Mouse (Mus musculus) kidney, adult 9 months (tissue): ENCODE data around the gene Galk2.
A peak's percentile ranks its signal among the peaks of the same experiment; 100 is the strongest.

Experiments used
- DNase-seq: peaks from one replicate; pipeline ENCODE4 v3.0.0; 2022

Gene Galk2

DNA sequence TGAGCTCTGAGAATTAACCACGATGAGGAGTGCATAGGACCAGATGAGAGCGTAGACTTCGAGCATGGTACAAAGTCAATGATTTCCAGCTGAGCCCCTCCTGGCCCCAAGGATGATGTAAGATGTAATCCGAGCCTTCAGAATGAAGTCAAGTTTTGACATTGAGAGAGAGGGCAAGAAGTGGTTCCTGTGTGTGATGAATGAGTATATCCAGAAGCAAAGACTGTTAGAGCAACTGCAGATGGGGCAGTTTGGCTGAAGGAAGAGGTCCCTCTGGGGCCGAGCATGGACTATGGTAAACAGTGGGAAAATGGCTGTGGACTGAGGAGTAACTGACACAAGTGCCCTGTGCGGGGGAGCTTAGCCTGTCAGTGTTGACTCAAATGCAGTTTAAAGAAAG is 114.3 kb downstream of the Galk2 start:
- peak; percentile 26 for DNase-seq

- DNase-seq, result no peak
Observed at GRCm38 (mm10) chr2:125975206-125975605, 116.3 kb downstream of the Galk2 start.

- DNase-seq, result no peak
Observed at GRCm38 (mm10) chr2:125975808-125976345, 117.0 kb downstream of the Galk2 start.

GRCm38 (mm10) chr2:126002291-126002690 is 143.4 kb downstream of the Galk2 start:
- peak; percentile 66 for DNase-seq

GRCm38 (mm10) chr2:126006088-126006487 is 147.2 kb downstream of the Galk2 start:
- peak; percentile 44 for DNase-seq

DNA sequence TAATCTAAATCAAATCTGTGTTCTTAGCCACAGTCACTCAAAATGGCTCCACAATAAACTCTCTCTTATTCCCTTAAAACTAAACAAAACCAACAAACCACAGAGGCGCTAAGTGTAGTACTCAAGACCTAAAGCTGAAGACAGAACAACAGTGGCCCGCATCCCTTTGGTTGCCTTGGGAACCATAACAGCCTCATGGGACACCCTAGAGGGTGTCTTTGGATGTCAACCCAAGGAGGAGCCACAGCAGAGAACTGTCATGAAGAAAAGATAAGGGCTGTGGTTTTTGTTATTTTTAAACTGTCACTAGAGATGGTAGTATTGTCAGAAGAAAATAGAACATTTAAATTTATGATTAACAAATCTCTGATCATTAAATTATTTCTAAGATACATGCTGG is 147.8 kb downstream of the Galk2 start:
- no peak for DNase-seq

DNA sequence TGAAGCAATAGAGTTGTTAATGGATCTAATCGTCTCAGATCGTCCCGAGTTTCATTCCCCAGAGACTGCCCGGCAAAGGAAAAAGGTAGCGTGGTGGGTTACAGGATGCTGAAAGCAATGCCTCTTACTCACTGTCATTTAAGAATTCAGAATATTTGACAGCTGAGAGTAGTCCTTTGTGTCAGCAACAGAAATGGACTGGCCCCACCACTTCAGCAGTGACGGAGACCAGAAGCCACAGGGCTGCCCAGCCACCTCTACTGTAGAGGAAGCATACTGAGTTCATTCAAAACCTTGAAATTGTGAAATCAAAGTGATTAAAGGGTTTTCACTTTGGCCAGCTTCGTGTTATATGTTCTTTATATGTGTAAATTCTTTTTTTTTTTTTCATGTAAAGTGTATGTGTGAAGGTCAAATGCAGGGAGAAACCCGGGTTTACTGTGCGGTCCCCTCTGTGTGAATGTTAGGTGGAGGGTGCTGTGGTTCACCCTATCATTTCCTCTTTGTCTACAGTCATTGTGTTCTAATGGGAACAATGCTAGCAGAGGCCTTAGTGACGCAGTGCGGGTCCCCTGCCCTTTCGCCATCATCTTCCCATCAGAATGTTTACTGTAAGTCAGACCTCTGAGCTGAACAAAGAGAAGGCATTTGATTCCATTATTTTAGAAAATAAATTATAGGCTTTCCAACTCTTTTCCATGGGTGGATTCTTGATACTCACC is 156.2 kb downstream of the Galk2 start:
- DNase-seq, result no peak

GRCm38 (mm10) chr2:126015763-126016473 is 157.0 kb downstream of the Galk2 start:
- no peak for DNase-seq

- no peak for DNase-seq
Observed at GRCm38 (mm10) chr2:126031186-126031900, 172.4 kb downstream of the Galk2 start.

DNA sequence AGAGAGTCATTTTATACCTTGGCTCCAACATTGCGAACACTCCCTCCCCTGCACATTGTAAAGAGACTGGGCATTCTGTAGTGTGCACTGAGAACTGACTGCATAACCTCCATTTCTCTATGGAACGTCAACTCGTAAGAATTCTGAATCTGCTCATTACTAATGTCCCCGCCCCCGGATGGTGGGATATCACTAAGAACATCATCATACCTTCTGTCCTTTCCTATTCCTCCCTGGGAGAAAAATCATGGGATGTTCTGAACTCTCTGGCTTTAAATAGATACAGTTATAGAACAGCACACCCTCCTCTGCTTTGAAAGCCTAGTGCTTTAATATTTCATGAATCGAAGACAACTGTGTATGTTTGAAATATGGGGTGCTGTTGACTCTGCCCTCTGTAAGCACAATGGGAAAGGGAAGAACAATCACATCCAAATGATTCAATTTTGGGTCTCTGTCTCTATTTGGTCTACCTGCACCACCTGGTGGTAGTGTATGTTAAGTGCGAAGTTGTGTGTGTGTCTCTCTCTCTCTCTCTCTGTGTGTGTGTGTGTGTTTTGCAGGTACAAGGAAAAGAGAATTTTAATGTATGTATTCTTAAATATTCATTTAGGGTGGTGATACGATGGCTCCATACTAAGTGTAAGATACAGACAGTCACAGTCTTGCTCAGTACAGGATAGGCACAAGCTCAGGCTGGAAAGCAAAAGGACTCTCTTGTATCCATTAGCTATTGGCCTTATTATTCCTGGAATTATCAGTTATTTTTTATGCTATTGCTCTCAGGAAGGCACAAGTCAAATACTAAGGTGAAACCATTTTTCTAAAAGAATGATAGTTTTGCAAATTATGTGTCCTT is 174.4 kb downstream of the Galk2 start:
- peak; percentile 32 for DNase-seq
